Mouse (Mus musculus) limb, embryonic 14.5 days (tissue): ENCODE measurements at regions not wholly inside any gene's neighbourhood (a gene's known extent, or its start where the extent isn't known, plus 50 kb on each side); places are given as distances from the start of the nearest gene placed in this dataset.

ENCODE experiments used
- ATAC-seq: fragments of 200-750 bp; cut with Nextera tagmentation; 2 replicates; pipeline ENCODE4 v1.8.0; 2017; ENCODE audit warnings: low read depth, moderate number of reproducible peaks, moderate TSS enrichment; ENCODE audit not compliant: low FRiP score
- DNase-seq: peaks from one replicate; pipeline ENCODE4 v3.0.0-alpha.2; 2015; ENCODE audit warnings: low spot score
- H3K27ac ChIP-seq: fragments of 300-500 bp; sonication (generic); replicated peaks from 2 replicates; pipeline ENCODE4 v1.5.1; 2014; ENCODE audit warnings: low read depth, mild to moderate bottlenecking, low read length, moderate library complexity, mixed read lengths
- H3K27me3 ChIP-seq: fragments of 300-500 bp; sonication (generic); 2 replicates; pipeline ENCODE4 v1.6.1; 2014; ENCODE audit warnings: low read length, mixed read lengths; ENCODE audit not compliant: control insufficient read depth, insufficient read depth
- H3K36me3 ChIP-seq: fragments of 300-500 bp; sonication (generic); 2 replicates; pipeline ENCODE4 v1.6.1; 2014; ENCODE audit warnings: mild to moderate bottlenecking, low read length, moderate library complexity, mixed read lengths; ENCODE audit not compliant: control insufficient read depth, insufficient read depth
- H3K4me1 ChIP-seq: fragments of 300-500 bp; sonication (generic); 2 replicates; pipeline ENCODE4 v1.6.1; 2014; ENCODE audit warnings: antibody characterized with exemption, low read length, mixed read lengths; ENCODE audit not compliant: control insufficient read depth, insufficient read depth
- H3K4me2 ChIP-seq: fragments of 300-500 bp; sonication (generic); replicated peaks from 2 replicates; pipeline ENCODE4 v1.6.1; 2014; ENCODE audit warnings: low read depth, mild to moderate bottlenecking, low read length, moderate library complexity; ENCODE audit not compliant: severe bottlenecking
- H3K4me3 ChIP-seq: fragments of 300-500 bp; sonication (generic); replicated peaks from 2 replicates; pipeline ENCODE4 v1.5.1; 2014; ENCODE audit warnings: low read length
- H3K9ac ChIP-seq: fragments of 300-500 bp; sonication (generic); 2 replicates; pipeline ENCODE4 v1.6.1; 2014; ENCODE audit warnings: mild to moderate bottlenecking, low read depth, low read length, moderate library complexity; ENCODE audit not compliant: severe bottlenecking
- H3K9me3 ChIP-seq: fragments of 300-500 bp; sonication (generic); 2 replicates; pipeline ENCODE4 v1.6.1; 2016; ENCODE audit warnings: low read length; ENCODE audit not compliant: control insufficient read depth
- POLR2A ChIP-seq: fragments of 200-500 bp; IDR thresholded peaks from 2 replicates; pipeline ENCODE4 v1.8.0; 2012; ENCODE audit warnings: inconsistent platforms, mild to moderate bottlenecking, moderate library complexity, borderline replicate concordance; ENCODE audit not compliant: insufficient read depth, insufficient read length; ENCODE audit errors: extremely low read depth
- WGBS: fragments of 180-500 bp; shearing (Covaris S2); extraction: QIAGEN DNeasy Blood & Tissue Kit; methylation state at CpG from one replicate; pipeline ENCODE4 v1.1.7; 2014; 5-methylcytosine and 5-hydroxymethylcytosine counted together

DNA sequence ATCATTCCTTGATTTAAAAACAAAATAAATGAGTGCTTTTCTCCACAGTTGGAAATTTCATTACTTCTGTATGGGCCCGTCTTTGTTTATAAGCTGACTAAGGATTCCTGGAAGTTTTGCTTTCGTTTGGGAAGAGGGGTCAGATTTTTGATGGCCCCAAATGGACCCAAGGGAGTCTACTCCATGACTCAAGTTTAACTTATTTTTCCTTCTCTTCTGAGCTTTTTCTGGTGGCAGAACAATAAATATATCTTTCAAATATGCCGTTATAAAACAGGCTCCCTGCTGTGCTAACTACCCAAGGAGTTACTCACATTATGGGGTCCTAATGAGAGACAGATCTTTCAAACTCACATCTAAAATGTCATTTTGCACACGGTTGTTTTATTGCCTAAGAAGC lies 187.4 kb upstream of the BC052040 start:
- H3K9me3 ChIP-seq, result no peaks in the 10 kb centered on the region
- no peak overlapping the region for H3K4me3 ChIP-seq
- ATAC-seq (no peak), DNase-seq (no peak)
- H3K4me1 ChIP-seq, result peaks cover 18% of the 10 kb centered on the region
- 0 out of 2 replicates have a peak, but pooled peaks cover 3% of the 10 kb centered on the region for H3K27me3 ChIP-seq
- no peak overlapping the region; the same call in 1 of the 2 replicates for H3K4me2 ChIP-seq
- no peaks in the 10 kb centered on the region for H3K36me3 ChIP-seq
- WGBS, result 7% methylated on average over 4 of the region's 4 CpGs
- no peak overlapping the region for H3K27ac ChIP-seq
- no peak for TF ChIP-seq POLR2A
- H3K9ac ChIP-seq, result no peak overlapping the region

DNA sequence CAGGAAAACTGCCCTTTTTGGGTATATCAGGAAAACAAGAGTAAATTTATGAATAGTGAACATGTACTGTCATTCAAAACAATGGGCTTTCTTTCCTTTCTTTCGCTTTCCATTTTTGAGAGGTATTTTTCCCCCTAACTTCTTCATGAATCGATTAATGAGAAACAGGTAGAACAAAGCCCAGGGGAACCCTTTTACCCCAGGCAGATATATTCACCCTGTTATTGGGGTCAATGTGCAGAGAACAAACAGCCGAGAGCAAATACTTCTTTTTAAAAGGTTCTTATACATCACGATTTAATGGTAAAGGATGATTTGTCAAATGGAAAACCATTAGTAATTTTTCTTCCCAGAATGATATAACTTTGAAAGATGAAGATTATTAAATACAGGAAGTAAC lies 183.0 kb upstream of the BC052040 start:
- H3K27me3 ChIP-seq, result no peaks in the 10 kb centered on the region
- 0 out of 2 replicates have a peak, but pooled peaks cover 4% of the 10 kb centered on the region for H3K4me1 ChIP-seq
- no peaks in the 10 kb centered on the region for H3K36me3 ChIP-seq
- TF ChIP-seq POLR2A, result no peak
- ATAC-seq (no peak), DNase-seq (no peak)
- H3K4me3 ChIP-seq, result no peak overlapping the region
- H3K4me2 ChIP-seq, result no peak overlapping the region
- WGBS, result 65% methylated on average over 4 of the region's 4 CpGs
- no peak overlapping the region for H3K27ac ChIP-seq
- no peak overlapping the region for H3K9ac ChIP-seq
- H3K9me3 ChIP-seq, result no peaks in the 10 kb centered on the region

DNA sequence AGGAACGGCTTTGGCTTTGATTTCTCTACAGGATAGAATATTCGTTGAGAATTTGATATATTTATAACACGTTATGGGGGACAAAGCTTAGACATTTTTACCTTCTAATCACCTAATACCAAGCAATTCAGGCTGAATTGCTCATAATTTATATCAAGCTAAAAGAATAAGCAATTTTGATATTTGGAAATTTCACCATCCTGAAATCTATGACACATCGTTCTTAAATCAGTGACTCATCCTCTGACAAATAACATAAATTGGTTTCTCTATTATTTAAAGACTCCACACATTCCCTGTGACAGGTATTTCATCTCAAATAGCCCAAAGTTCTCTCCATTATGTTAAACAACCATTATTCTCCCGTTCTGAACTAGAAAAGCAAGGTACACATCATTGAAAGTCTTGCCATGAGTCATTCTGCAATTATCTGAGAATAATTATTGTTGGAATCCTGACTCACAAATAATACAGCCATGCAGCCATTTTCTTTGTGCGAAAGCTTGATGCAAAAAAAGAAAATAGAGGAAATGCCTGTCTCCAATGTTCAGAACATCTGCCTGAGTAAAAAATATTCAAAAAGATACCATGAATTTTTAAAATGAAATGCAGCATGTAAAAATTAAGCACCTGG lies 182.3 kb upstream of the BC052040 start:
- H3K27ac ChIP-seq, result no peak overlapping the region
- DNase-seq (no peak), ATAC-seq (no peak)
- H3K4me3 ChIP-seq, result no peak overlapping the region
- WGBS, result 84% methylated on average over 6 of the region's 6 CpGs
- no peak overlapping the region for H3K9ac ChIP-seq
- no peak overlapping the region for H3K4me2 ChIP-seq
- no peaks in the 10 kb centered on the region for H3K36me3 ChIP-seq
- H3K4me1 ChIP-seq, result 0 out of 2 replicates have a peak, but pooled peaks cover 1% of the 10 kb centered on the region
- H3K27me3 ChIP-seq, result no peaks in the 10 kb centered on the region
- H3K9me3 ChIP-seq, result no peaks in the 10 kb centered on the region
- no peak for TF ChIP-seq POLR2A

DNA sequence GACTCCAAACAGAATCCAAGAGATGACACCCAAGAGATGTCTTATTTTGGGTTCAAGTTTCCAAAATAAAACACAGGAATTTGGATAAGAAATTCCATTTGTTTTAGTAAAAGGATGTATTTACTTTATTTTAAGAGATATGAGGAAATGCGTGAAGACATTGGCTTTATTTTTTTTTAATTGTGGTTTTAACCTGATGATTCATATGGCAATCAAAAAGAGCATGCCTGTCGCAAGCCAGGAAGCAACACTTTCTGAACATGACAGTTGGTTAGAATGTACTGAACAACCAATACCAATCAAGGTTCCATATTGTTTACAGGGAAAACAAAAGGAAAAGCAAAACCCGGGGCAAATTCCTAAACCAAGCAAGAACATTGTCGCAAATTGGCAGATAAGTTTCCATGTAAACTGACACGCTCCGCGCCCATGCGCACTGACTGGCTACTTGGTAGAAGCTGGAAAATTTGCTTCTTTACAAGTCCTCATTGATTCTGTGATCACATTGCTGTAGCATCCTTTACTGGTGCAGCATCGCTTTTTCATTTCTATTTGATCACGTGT lies 181.4 kb upstream of the BC052040 start:
- 92% methylated on average over 10 of the region's 10 CpGs for WGBS
- ATAC-seq, result no peak
- H3K27me3 ChIP-seq, result no peaks in the 10 kb centered on the region

DNA sequence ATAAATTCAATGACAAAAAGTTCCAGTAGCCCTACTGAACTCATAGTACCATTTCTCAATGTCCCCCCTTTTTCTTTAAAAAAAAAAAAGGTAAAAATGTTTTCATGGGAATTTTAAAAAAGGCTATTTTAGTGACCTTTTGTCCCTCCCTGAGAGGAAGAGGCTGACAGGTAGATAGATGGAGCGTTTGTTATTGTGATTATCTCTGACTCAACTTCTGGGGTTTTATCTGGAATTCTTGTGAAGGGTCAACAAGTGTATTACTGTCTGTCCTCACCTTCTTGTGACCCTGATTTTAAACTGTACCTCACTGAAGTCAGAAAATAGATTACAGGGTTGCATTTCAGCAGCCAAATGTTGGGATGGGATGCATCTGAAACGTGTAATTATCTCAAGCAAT lies 179.3 kb upstream of the BC052040 start:
- H3K4me3 ChIP-seq, result no peak overlapping the region
- ATAC-seq (no peak), DNase-seq (no peak)
- no peak overlapping the region for H3K27ac ChIP-seq
- H3K9me3 ChIP-seq, result no peaks in the 10 kb centered on the region
- TF ChIP-seq POLR2A, result no peak
- no peak overlapping the region for H3K4me2 ChIP-seq
- WGBS, result 46% methylated on average over 2 of the region's 2 CpGs
- H3K36me3 ChIP-seq, result no peaks in the 10 kb centered on the region
- no peaks in the 10 kb centered on the region for H3K27me3 ChIP-seq
- no peaks in the 10 kb centered on the region for H3K4me1 ChIP-seq
- no peak overlapping the region for H3K9ac ChIP-seq

More for the DNA sequence above, 181.4 kb upstream of the BC052040 start:
- no peak for DNase-seq
- Histone ChIP-seq H3K27ac (no peak overlapping the region), H3K9me3 (no peaks in the 10 kb centered on the region), H3K4me1 (no peaks in the 10 kb centered on the region), H3K36me3 (no peaks in the 10 kb centered on the region), H3K9ac (no peak overlapping the region), H3K4me3 (no peak overlapping the region), H3K4me2 (no peak overlapping the region)
- no peak for TF ChIP-seq POLR2A
